Mouse (Mus musculus): ENCODE results near the gene Dip2b.

Gene Dip2b

DNA sequence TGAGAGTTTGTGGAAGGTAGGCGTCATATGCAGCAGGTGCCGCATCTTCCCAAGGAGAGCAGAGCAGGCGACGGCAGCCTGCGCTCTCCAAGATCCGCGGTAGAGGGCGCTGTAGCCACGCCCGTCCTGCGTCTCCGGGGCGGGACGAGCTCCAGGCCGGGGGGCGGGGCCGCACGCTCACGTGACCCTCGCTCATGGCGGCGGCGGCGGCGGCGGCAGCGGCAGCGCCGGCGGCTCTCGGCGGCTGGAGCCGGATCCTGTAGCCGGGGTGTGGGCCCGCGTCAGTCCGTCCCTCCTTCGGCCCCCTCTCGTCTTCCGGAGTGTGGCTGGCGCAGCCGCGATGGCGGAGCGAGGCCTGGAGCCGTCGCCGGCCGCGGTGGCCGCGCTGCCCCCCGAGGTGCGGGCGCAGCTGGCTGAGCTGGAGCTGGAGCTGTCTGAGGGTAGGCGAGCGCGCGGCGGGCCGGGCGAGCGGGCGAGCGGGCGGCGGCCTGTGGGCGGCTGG lies at the start of gene Dip2b:
Gene Dip2b (plus strand): TSS at position 195 of the 502 bp plus-strand sequence.
- DNase-seq (ENCODE audit: low read depth, low spot score): peak; percentile 90

DNA sequence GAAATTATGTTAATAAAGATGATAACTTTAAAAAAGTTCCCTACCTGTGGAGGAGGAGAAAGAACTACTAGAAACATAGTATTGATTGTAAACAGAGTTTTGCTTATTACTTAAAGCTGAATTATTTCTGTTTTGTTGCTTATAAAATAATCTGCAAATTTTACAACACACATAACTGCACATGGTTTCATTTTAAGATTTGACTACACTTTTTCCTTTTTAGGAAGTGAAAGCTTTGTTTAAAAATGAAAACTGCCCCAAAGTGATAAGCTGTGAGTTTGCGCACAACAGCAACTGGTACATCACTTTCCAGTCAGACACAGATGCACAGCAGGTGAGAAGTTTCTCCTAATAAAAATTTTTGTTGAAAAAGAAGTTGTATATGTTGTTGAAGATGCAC lies 45.4 kb upstream of the Dip2b start:
- no peak for DNase-seq (ENCODE audit: low read depth, low spot score)

- no peak for DNase-seq (ENCODE audit: low read depth, low spot score)
Measured at GRCm38 (mm10) chr15:99997114-99997804, 41.2 kb upstream of the Dip2b start.

- no peak for DNase-seq (ENCODE audit: low read depth, low spot score)
Measured at GRCm38 (mm10) chr15:99999390-99999789, 39.1 kb upstream of the Dip2b start.

DNA sequence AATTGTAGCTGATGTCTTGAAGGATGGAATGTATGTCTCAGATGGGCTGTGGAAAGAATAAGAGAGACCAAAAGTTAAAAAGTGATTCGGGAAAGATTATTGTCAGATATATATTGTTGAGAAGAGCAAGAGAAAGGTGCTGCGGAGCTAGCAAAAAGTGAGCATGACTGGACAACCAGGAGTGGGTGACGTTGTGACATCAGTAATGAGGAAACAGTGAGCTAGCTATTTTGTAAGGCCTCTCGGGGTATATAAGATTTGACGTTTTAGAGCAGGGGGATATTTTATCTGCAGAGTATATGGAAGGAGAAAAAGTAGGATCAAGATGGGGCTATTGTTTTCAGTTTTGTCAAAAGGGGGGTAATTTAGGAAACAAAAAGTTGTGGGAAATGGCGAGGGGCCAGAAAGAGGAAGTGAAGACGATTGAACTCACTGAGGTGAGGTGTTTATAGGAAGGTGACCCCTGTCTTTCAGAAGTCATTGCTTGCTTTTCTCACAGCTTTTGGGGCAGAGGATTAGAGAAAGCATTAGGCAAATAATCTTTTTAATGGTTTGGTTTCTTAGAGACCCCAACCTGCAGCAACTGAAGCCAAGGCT lies 33.7 kb upstream of the Dip2b start:
- no peak for DNase-seq (ENCODE audit: low read depth, low spot score)

GRCm38 (mm10) chr15:100006180-100006579 lies 32.3 kb upstream of the Dip2b start:
- DNase-seq (ENCODE audit: low read depth, low spot score): no peak

GRCm38 (mm10) chr15:100018280-100018899 lies 20.1 kb upstream of the Dip2b start:
- no peak for DNase-seq (ENCODE audit: low read depth, low spot score)

DNA sequence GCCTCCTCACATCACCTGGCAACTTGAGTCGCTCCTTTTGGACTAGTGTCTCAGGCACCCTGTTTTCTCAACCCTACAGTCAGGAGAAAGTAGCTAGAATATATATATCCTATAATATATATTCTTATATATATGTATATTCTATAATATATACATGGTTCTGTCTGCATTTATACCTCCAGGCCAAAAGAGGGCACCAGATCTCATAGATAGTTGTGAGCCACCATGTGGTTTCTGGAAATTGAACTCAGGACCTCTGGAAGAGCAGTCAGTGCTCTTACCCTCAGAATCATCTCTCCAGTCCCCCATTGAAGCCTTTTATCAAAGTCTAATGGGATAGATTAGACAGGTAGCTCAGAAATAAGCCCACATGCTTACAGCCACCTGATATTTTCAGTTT lies 17.3 kb upstream of the Dip2b start:
- DNase-seq (ENCODE audit: low read depth, low spot score): no peak

DNA sequence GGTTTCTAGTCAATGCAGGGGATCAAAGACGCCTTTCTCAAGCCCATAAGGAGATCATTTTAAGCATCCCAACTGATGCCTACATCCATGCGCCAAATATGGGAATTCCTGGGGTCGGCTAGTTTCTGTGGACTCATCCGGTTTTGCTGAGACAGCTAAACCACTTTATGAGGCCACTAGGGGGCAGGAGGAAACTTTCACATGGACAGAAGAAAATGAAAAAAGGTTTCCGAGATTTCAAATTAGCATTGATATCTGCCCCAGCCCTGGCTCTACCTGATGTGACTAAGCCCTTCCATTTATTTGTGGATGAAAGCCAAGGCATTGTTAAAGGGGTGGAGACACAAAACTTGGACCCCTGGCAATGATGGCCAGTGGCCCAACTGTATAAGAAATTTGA lies 15.5 kb upstream of the Dip2b start:
- peak; percentile 27 for DNase-seq (ENCODE audit: low read depth, low spot score)

DNA sequence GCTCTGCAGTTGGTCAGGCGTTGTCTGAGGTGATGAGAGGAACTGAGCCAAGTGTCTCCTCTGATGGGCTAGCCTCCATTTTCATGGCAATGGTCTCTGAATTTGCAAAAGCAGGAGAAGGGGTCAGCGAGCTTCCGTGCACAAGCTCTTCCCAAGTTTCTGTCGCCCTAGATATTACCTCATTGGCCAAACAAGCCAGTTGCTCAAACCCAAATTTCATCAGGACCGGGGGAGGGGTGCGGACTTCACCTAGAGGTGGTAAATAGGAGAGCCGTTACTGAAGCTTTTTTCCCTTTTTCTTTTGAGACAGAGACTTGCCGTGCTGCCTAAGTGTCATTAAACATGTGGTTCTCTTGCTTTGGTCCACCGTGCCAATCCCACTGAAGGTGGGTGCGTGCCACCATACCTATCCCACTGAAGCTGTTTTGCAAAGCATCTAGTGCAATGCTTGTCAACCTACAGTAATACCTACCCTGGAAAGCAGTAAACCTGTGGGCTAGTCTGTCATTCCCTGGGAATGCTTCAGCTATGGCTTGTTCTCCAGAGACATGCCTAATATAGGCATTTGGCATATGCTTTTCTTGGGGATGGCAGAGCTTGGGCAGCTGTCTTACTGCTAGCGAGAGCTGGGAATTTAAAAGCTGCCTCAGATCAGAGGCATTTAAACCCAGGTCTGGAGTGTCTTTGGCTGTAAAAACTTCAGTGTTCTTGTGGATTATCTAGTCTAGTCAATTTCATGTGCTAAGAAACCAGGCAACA lies 13.2 kb upstream of the Dip2b start:
- no peak for DNase-seq (ENCODE audit: low read depth, low spot score)

DNA sequence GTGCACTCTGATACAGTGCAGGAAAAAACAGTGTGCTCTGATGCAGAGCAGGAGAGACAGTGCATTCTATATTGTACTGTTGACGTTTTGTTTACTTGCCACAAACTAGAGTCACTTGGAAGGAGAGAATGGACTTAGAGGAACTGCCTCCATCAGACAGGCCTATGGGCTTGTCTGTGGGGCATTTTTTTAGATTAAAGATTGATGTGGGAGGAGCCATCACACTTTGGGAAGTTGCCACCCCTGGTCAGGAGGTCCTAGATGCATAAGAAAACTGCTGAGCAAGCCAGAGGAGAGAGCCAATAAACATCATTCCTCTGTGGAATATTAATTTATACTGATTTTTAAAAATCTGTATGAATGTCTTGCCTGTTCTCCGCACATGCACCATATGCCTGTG lies 10.3 kb upstream of the Dip2b start:
- no peak for DNase-seq (ENCODE audit: low read depth, low spot score)

DNA sequence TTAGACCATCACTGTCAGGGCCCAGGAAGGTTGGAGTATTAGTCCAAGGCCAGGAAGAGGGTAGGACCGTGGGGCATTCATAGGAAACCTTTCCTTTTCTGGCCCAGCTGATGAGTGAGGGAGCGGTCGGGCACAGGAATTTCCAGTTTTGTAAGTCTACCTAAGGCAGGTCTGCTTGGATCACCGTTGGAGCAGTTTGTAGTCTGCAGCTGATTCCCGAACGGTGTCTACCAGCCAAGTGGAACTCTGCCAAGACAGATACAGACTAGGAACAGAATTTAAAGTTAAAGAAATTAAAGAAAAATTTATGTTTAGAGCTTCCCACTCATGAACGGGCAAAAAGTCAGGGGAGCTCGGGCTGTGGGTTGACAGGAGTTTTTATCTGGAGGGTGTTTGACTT lies 9.0 kb upstream of the Dip2b start:
- no peak for DNase-seq (ENCODE audit: low read depth, low spot score)

DNA sequence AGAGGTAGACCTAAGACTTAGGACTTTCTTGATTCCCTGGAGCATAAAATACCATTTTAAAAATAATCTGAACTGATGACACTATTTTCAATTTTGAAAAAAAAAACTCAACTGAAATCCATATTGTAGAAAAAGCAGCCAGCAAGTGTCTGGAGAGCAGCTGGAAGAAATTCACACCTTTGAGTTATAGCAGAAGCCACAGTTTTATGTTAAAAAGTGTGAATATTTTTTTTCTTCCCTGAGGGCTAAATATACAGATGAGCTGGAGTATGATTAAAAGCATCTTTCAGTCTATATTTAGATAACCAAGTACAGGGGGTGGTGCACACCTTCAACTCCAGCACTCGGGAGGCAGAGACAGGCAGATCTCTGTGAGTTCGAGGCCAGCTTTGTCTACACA lies 8.6 kb upstream of the Dip2b start:
- DNase-seq (ENCODE audit: low read depth, low spot score): no peak

GRCm38 (mm10) chr15:100032546-100032945 lies 5.9 kb upstream of the Dip2b start:
- DNase-seq (ENCODE audit: low read depth, low spot score): no peak

GRCm38 (mm10) chr15:100039001-100039701 lies 687 bp downstream of the Dip2b start:
- DNase-seq (ENCODE audit: low read depth, low spot score): peak; percentile 49

DNA sequence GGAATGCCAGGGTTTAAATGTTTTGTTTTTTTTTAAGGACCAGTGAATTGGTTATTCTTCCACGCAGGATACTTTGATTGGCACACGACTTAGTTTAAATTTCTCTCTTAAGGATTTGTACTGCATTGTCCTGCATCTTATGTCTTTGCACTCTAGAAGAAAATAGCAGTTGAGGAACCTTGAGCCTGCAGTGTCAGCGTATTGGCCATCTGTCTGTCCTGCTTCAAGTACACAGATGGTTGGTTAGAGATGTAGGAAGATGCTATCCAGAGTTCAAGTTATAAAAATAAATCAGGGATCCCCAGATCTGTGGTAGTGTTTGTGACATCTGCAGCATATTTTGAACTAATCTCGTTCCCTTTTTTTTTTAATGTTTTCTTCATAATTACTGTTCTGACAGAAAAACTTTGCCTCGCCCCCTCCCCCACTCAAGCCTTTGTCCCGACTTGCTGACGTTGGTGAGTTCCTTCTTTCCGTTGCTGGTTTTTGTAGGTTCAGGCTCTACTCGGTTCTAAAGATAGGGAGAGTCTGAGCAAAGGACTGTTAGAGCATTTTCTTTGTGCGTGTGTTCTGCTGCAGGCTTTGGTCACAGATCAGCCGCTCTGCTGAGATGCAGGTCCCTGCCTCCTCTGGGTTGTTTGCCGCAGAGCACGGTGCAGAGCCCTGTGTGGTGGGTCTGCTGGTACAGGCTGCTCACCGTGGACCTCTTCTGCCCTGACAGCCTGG lies 2.2 kb downstream of the Dip2b start:
- DNase-seq (ENCODE audit: low read depth, low spot score): no peak

GRCm38 (mm10) chr15:100041267-100042047 lies 3.0 kb downstream of the Dip2b start:
- no peak for DNase-seq (ENCODE audit: low read depth, low spot score)

GRCm38 (mm10) chr15:100042048-100042400 lies 3.6 kb downstream of the Dip2b start:
- DNase-seq (ENCODE audit: low read depth, low spot score): no peak

DNA sequence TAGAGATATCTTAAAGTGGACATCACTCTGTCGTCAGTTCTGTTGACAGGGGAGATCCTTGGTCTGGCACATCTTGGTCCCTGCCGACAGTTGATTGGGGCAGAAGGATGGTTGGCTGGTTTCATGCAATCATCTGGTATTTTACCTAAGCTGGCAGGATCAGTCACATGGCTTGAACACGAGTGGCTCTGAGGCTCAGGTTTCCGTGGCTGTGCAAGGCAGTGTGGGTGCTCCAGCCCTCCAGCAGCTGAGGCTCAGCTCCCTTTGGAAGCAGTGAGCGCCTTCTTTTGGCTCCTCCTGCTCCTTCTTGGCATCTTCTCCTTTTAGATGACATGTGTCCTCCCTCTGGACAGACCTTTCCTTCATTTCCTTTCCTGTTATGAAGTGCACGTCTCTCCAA lies 7.1 kb downstream of the Dip2b start:
- DNase-seq (ENCODE audit: low read depth, low spot score): no peak

GRCm38 (mm10) chr15:100049496-100050087 lies 11.1 kb downstream of the Dip2b start:
- DNase-seq (ENCODE audit: low read depth, low spot score): no peak
